8 mouse cellular contexts compared by ENCODE assay signal in genomic region chr11:69999666-70000065, GRCm38 (mm10). TPM values are rescaled to one million over a fixed set of nuclear protein-coding genes. Genes with fewer than 3 reads are reported as not detected.
DNase-seq lines count a peak whose midpoint lies in the region; ATAC-seq and TF ChIP-seq lines count a peak whose summit lies in the region.

No protein-coding gene starts in this region.

- no peak overlapping the region for H3K4me3 ChIP-seq in kidney, postnatal 0 days (replicated peaks; ENCODE audit: low read depth, low read length)
- peak overlapping the region; percentile 81; the same call in 1 of the 2 replicates for H3K4me3 ChIP-seq in embryonic facial prominence, embryonic 12.5 days
- no peak overlapping the region; the same call in 1 of the 2 replicates for H3K4me3 ChIP-seq in hindbrain, embryonic 16.5 days (ENCODE audit: low read length)
- 0 out of 2 replicates have a peak overlapping the region, but pooled peaks have one; percentile 81 for H3K4me3 ChIP-seq in midbrain, postnatal 0 days (ENCODE audit: low read depth, low read length)

- WGBS in kidney, postnatal 0 days = 58% methylated on average over 8 of the region's 8 CpGs
- WGBS in embryonic facial prominence, embryonic 12.5 days = 85% methylated on average over 8 of the region's 8 CpGs
- 86% methylated on average over 8 of the region's 8 CpGs for WGBS in hindbrain, embryonic 16.5 days
- WGBS in midbrain, postnatal 0 days = 87% methylated on average over 8 of the region's 8 CpGs

- peaks cover 20% of the 10 kb centered on the region for H3K4me1 ChIP-seq in kidney, postnatal 0 days (replicated peaks; ENCODE audit: insufficient read depth, low read length)
- peaks cover 39% of the 10 kb centered on the region for H3K4me1 ChIP-seq in embryonic facial prominence, embryonic 12.5 days
- peaks cover 34% of the 10 kb centered on the region for H3K4me1 ChIP-seq in hindbrain, embryonic 16.5 days (ENCODE audit: control insufficient read depth, insufficient read depth, low read depth, low read length)
- H3K4me1 ChIP-seq in midbrain, postnatal 0 days (ENCODE audit: insufficient read depth, low read length) = peaks cover 17% of the 10 kb centered on the region

- no peaks in the 10 kb centered on the region for H3K9me3 ChIP-seq in kidney, postnatal 0 days (replicated peaks; ENCODE audit: low read length)
- no peaks in the 10 kb centered on the region for H3K9me3 ChIP-seq in embryonic facial prominence, embryonic 12.5 days
- no peaks in the 10 kb centered on the region for H3K9me3 ChIP-seq in hindbrain, embryonic 16.5 days (ENCODE audit: control insufficient read depth, low read length)
- no peaks in the 10 kb centered on the region for H3K9me3 ChIP-seq in midbrain, postnatal 0 days (ENCODE audit: low read length)

- H3K9ac ChIP-seq in kidney, postnatal 0 days (ENCODE audit: low read depth, low read length) = no peak overlapping the region
- no peak overlapping the region for H3K9ac ChIP-seq in embryonic facial prominence, embryonic 12.5 days
- H3K9ac ChIP-seq in hindbrain, embryonic 16.5 days (ENCODE audit: low read depth, low read length) = no peak overlapping the region
- no peak overlapping the region for H3K9ac ChIP-seq in midbrain, postnatal 0 days (replicated peaks; ENCODE audit: low read length, poor library complexity, severe bottlenecking)

- no peak for DNase-seq in kidney, postnatal 0 days (ENCODE audit: low spot score)
- no peak for DNase-seq in kidney, postnatal 25 days
- no peak for DNase-seq in midbrain, postnatal 0 days (ENCODE audit: low spot score)
- no peak for DNase-seq in frontal cortex, postnatal 36 days (ENCODE audit: low spot score in 2 of 2)
- DNase-seq in urinary bladder, adult 18-20 months (ENCODE audit: low spot score in 2 of 2) = no peak
- DNase-seq in kidney, adult 8-10 months = no peak

- H3K27ac ChIP-seq in kidney, postnatal 0 days = peak overlapping the region; percentile 89; the same call in 1 of the 2 replicates
- H3K27ac ChIP-seq in embryonic facial prominence, embryonic 12.5 days = peak overlapping the region; percentile 70; the same call in 1 of the 2 replicates
- H3K27ac ChIP-seq in hindbrain, embryonic 16.5 days (ENCODE audit: low read depth, low read length) = peak overlapping the region; percentile 60
- H3K27ac ChIP-seq in midbrain, postnatal 0 days (ENCODE audit: low read depth, low read length) = peak overlapping the region; percentile 93; the same call in 1 of the 2 replicates

- no peak overlapping the region for H3K4me2 ChIP-seq in kidney, postnatal 0 days (ENCODE audit: low read length)
- H3K4me2 ChIP-seq in embryonic facial prominence, embryonic 12.5 days (replicated peaks) = peak overlapping the region; percentile 37; the same call in 1 of the 2 replicates
- no peak overlapping the region for H3K4me2 ChIP-seq in hindbrain, embryonic 16.5 days (ENCODE audit: low read length)
- no peak overlapping the region for H3K4me2 ChIP-seq in midbrain, postnatal 0 days (ENCODE audit: low read depth, low read length, poor library complexity, severe bottlenecking)

- H3K36me3 ChIP-seq in kidney, postnatal 0 days (ENCODE audit: insufficient read depth, low read length) = peaks cover 18% of the 10 kb centered on the region
- H3K36me3 ChIP-seq in embryonic facial prominence, embryonic 12.5 days = peaks cover 30% of the 10 kb centered on the region
- peaks cover 18% of the 10 kb centered on the region for H3K36me3 ChIP-seq in hindbrain, embryonic 16.5 days (ENCODE audit: control insufficient read depth, insufficient read depth, low read length)
- H3K36me3 ChIP-seq in midbrain, postnatal 0 days (ENCODE audit: insufficient read depth, low read length) = peaks cover 10% of the 10 kb centered on the region; the same call in 1 of the 2 replicates

- ATAC-seq in kidney, postnatal 0 days (replicated peaks; ENCODE audit: low FRiP score, low read depth) = no peak
- no peak for ATAC-seq in embryonic facial prominence, embryonic 12.5 days (ENCODE audit: insufficient number of reproducible peaks, insufficient read depth, low FRiP score, low TSS enrichment)
- no peak for ATAC-seq in hindbrain, embryonic 16.5 days
- no peak for ATAC-seq in midbrain, postnatal 0 days (ENCODE audit: low FRiP score)

- no peak for TF ChIP-seq CTCF in kidney, postnatal 0 days (IDR thresholded peaks at IDR 0.05; ENCODE audit: low read depth)
- TF ChIP-seq CTCF in midbrain, postnatal 0 days (IDR thresholded peaks at IDR 0.05) = no peak

- H3K27me3 ChIP-seq in kidney, postnatal 0 days (ENCODE audit: insufficient read depth, low read length) = no peaks in the 10 kb centered on the region
- no peaks in the 10 kb centered on the region for H3K27me3 ChIP-seq in embryonic facial prominence, embryonic 12.5 days
- H3K27me3 ChIP-seq in hindbrain, embryonic 16.5 days (replicated peaks; ENCODE audit: control insufficient read depth, insufficient read depth, low read length) = no peaks in the 10 kb centered on the region
- H3K27me3 ChIP-seq in midbrain, postnatal 0 days (ENCODE audit: insufficient read depth, low read length) = no peaks in the 10 kb centered on the region

RNA-seq across cellular contexts. Expression of gene Dvl2, which starts 0.7 kb away (rescaled TPM):
- 25.8 and 27.1 TPM in 2 replicates for polyA plus RNA-seq in kidney, postnatal 0 days (2015; fragmentation: Nextera tagmentation; extraction: Ambion mirVana)
- 67.2 and 70.3 TPM in 2 replicates for polyA plus RNA-seq in embryonic facial prominence, embryonic 12.5 days (2016; fragmentation: Nextera tagmentation; extraction: Ambion mirVana)
- polyA plus RNA-seq in hindbrain, embryonic 16.5 days (2015; fragmentation: Nextera tagmentation; extraction: Ambion mirVana) = 21.0 and 25.4 TPM in 2 replicates
- total RNA-seq in midbrain, postnatal 0 days (2014; rRNA removed) = 31.5 and 33.3 TPM in 2 replicates
- 19.0 and 20.0 TPM in 2 replicates for polyA plus RNA-seq in midbrain, postnatal 0 days (2015; fragmentation: Nextera tagmentation; extraction: Ambion mirVana)

RNA-seq across cellular contexts. Expression of gene Phf23, which starts 4.1 kb away (rescaled TPM):
- polyA plus RNA-seq in kidney, postnatal 0 days (2015; fragmentation: Nextera tagmentation; extraction: Ambion mirVana) = 61.9 and 62.6 TPM in 2 replicates
- polyA plus RNA-seq in embryonic facial prominence, embryonic 12.5 days (2016; fragmentation: Nextera tagmentation; extraction: Ambion mirVana) = 95.1 and 99.1 TPM in 2 replicates
- polyA plus RNA-seq in hindbrain, embryonic 16.5 days (2015; fragmentation: Nextera tagmentation; extraction: Ambion mirVana) = 54.2 and 55.4 TPM in 2 replicates
- 42.4 and 45.2 TPM in 2 replicates for total RNA-seq in midbrain, postnatal 0 days (2014; rRNA removed)
- polyA plus RNA-seq in midbrain, postnatal 0 days (2015; fragmentation: Nextera tagmentation; extraction: Ambion mirVana) = 37.6 and 40.0 TPM in 2 replicates

RNA-seq across cellular contexts. Expression of gene Gabarap, which starts 8.7 kb away (rescaled TPM):
- polyA plus RNA-seq in kidney, postnatal 0 days (2015; fragmentation: Nextera tagmentation; extraction: Ambion mirVana) = 626 TPM in 2 replicates
- 463 and 471 TPM in 2 replicates for polyA plus RNA-seq in embryonic facial prominence, embryonic 12.5 days (2016; fragmentation: Nextera tagmentation; extraction: Ambion mirVana)
- 576 and 581 TPM in 2 replicates for polyA plus RNA-seq in hindbrain, embryonic 16.5 days (2015; fragmentation: Nextera tagmentation; extraction: Ambion mirVana)
- 197 and 226 TPM in 2 replicates for total RNA-seq in midbrain, postnatal 0 days (2014; rRNA removed)
- polyA plus RNA-seq in midbrain, postnatal 0 days (2015; fragmentation: Nextera tagmentation; extraction: Ambion mirVana) = 501 and 511 TPM in 2 replicates

RNA-seq across cellular contexts. Expression of gene Acadvl, which starts 15.5 kb away (rescaled TPM):
- 178 and 197 TPM in 2 replicates for polyA plus RNA-seq in kidney, postnatal 0 days (2015; fragmentation: Nextera tagmentation; extraction: Ambion mirVana)
- polyA plus RNA-seq in embryonic facial prominence, embryonic 12.5 days (2016; fragmentation: Nextera tagmentation; extraction: Ambion mirVana) = 66.8 and 70.4 TPM in 2 replicates
- polyA plus RNA-seq in hindbrain, embryonic 16.5 days (2015; fragmentation: Nextera tagmentation; extraction: Ambion mirVana) = 66.6 and 69.1 TPM in 2 replicates
- total RNA-seq in midbrain, postnatal 0 days (2014; rRNA removed) = 35.9 and 42.7 TPM in 2 replicates
- polyA plus RNA-seq in midbrain, postnatal 0 days (2015; fragmentation: Nextera tagmentation; extraction: Ambion mirVana) = 62.1 and 64.2 TPM in 2 replicates

RNA-seq across cellular contexts. Expression of gene Dlg4, which starts 17.1 kb away (rescaled TPM):
- polyA plus RNA-seq in kidney, postnatal 0 days (2015; fragmentation: Nextera tagmentation; extraction: Ambion mirVana) = 4.3 and 6.5 TPM in 2 replicates
- 12.6 and 14.9 TPM in 2 replicates for polyA plus RNA-seq in embryonic facial prominence, embryonic 12.5 days (2016; fragmentation: Nextera tagmentation; extraction: Ambion mirVana)
- 23.1 and 23.4 TPM in 2 replicates for polyA plus RNA-seq in hindbrain, embryonic 16.5 days (2015; fragmentation: Nextera tagmentation; extraction: Ambion mirVana)
- 256 and 269 TPM in 2 replicates for total RNA-seq in midbrain, postnatal 0 days (2014; rRNA removed)
- polyA plus RNA-seq in midbrain, postnatal 0 days (2015; fragmentation: Nextera tagmentation; extraction: Ambion mirVana) = 16.1 and 18.1 TPM in 2 replicates

Comparison
In these comparisons a context has a peak if more than half of its experiments do, and no peak if none do; other contexts are left out.
1. H3K4me3 ChIP-seq: peak in embryonic facial prominence, embryonic 12.5 days (single experiment) and midbrain, postnatal 0 days (single experiment); none in kidney, postnatal 0 days (single experiment) and hindbrain, embryonic 16.5 days (single experiment).
2. Peak in every context shown above with its lines, with median percentiles within 50 percentile points of each other: H3K27ac ChIP-seq.